Mouse (Mus musculus) gastrocnemius, postnatal 25 days (tissue): ENCODE data around the gene Cdh13. TPM values are rescaled to one million over a fixed set of nuclear protein-coding genes. Genes with fewer than 3 reads are reported as not detected.
"Not testable (repeated sequence)": the region's sequence is repeated elsewhere in the genome, so short reads cannot be mapped to it uniquely, and the experiment has no call there.

Experiments used
- DNase-seq: peaks from one replicate; pipeline ENCODE4 v3.0.0; 2022
- total RNA-seq, 2 experiments: library from RNA; stranded (reverse); gene quantifications; 1 replicate in 1 of 2; 2 replicates in 1 of 2; pipeline ENCODE4 v1.2.3; 2021

Cdh13 gene
- total RNA-seq, 2 experiments from 2014 or later = 102 to 124 TPM

DNA sequence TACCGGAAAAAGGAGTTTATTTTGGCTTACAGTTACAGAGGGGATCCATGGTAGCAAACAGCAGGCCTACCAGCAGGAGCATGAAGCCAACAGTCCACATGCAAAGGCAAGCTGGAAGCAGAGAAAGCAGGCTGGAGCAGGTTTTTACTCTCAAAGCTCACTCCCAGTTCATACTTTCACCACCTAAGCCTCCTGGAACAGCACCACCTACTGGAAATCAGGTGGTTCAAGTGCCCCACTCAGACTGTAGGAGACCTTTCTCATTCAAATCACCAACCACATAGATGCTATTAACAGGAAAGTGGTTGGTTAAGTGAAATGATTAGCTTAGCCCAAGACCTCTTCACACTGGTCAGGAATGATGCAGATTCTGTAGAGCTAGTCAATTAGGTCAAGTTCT is 402.3 kb downstream of the Cdh13 start:
- no peak for DNase-seq

DNA sequence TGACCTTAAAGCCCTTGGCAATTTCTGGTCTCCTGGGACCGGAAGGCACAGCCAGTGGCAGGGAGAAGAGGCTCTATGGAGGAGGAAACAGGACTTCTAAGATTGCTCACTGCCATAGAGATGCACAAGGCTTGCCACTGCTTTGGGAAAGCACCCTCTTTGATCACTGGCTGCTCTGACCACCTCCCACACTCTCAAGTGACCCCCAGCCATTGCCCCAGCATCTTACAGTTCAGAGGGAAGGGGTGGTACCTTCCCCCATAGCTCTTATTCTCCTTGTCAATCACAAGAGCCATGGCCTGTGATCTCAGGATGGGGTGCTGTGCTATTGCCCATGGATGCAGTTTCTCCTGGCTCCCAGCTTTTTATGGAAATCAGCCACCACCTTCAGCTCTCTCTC is 406.3 kb downstream of the Cdh13 start:
- no peak for DNase-seq

DNA sequence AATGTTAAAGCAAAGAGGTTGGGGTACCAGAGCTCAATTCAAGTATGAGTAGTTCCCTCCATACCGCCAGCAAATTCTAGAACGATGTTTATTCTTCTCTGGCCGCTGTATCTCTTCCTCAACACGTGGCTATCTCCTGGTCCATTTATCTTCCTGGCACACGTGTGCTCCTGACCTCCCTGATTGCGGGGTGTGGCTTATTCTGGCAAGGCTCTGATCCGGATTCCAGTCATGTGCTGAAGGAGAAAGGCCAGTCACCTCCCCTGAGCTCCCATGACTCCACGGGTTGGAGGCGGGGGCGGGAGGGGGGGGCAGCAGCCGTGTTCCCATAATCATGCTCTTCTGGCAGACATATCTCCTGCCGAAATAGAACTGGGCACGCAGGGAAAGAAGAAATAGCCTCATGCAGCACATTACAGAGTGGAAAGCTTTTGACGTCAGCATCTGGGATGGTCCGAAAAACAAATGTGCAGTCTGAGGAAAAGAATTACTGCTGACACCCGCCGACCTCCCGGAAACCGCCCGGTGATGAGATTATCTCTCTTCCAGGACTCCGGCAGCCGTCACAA is 417.9 kb downstream of the Cdh13 start:
- no peak for DNase-seq

DNA sequence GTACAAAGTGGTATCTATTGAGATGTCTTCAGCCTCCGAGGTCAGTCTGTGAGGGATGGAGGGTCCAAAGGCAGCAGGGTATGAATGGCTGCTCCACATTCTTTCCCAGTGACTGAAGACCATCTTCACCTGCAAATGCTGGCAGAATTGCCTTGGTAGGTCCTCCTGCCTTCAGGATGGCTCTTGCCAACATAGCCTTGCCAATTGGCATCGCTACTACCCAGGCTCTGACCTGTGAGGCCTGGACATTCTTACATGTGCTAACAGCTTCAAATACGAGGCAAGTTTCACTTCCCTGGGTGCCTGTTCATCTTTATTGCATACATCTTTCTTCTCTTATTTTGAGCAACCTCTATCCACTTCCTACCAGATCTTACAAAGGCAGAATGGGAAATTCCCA is 425.8 kb downstream of the Cdh13 start:
- no peak for DNase-seq

DNA sequence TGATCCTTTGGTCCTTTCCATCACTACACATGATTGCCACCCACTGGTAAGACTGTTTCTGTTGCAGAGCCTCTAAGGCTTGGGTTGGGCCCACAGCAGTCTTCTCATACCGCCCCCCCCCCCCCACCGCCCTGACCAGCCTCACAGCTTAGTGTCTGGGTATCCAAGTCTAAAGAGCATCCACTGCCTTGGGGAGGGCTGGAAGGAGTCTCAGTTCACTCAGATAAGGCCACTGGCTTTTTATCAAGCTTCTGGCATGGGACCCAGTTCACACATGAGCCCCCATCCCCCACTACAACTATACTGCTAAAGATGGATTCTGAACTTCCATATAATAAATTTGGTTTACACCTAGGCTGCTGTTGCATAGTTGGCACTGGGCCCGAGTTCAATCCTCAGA is 428.1 kb downstream of the Cdh13 start:
- no peak for DNase-seq

DNA sequence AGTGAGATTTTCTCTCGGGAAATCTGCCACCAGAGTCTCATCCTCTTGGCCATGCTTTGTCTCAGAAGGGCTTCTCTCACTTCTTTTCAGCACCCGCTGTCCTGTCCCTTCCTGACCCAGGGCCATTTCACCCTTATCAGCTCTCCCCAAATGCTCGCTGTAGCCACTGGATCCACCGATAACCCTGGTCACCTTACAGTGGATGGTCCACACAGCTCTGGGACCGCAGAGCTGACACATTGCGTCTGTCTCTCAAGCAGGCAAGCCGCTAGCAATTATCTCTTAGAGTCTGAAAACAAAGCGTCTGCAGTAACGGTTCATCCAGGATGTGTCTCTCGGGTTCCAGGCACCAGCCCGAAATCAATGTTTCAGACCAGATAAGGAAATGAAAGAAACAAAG is 429.6 kb downstream of the Cdh13 start:
- DNase-seq = no peak

DNA sequence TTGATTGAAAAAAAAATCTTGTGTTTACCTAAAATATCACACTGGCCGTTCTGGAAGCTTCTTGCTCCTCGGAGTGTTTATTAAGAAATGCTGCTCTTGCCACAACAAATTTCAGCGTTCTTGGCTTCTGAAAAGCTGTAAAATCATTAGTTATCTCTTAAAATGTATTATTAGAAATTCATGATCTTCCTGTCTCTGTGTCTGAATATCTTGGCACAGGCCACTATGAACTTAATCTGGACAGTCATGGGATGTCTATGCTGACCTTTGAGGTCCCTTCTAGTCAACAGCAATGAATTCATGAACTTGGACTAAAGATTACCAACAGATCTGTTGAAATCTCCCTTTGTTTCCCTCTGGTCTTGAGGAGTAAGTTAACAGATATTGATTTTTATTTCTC is 430.1 kb downstream of the Cdh13 start:
- DNase-seq = no peak

DNA sequence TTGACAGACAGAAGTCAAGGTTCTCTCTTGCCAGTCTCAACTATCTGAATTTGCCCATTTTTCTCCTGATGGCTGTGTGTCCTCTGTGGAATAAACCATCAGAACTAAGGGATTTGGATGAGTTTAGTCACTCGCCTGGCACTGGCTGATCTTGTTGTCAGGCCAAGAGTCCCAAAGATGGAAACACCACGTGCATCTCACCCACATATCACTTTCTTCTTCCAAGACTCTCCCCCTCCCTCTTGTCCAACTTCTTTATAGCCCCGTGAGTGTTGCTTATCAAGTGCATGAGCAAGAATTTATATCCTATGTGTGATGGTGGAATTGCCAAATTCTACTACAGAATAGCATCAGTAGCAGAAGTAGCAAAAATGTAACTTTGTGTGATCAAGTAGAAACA is 439.4 kb downstream of the Cdh13 start:
- DNase-seq = no peak

DNA sequence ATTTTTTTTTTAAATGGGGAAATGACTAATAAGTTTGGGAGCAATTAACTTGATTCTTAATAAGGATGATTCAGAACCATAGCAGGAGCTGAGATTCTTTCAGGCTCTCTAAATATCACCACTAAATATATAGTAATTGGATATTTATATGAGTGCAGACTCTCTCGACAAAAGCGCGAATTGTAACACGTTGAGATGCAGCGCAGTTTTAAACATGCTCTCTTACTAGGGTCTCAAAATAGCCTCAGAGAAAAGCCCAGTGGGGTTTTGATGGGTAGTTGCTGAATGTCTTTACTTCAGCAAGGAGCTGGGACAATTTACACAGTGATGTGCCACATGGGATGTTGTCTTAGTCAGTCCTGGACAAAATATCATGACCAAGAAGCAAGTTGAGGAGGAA is 442.1 kb downstream of the Cdh13 start:
- DNase-seq = no peak

DNA sequence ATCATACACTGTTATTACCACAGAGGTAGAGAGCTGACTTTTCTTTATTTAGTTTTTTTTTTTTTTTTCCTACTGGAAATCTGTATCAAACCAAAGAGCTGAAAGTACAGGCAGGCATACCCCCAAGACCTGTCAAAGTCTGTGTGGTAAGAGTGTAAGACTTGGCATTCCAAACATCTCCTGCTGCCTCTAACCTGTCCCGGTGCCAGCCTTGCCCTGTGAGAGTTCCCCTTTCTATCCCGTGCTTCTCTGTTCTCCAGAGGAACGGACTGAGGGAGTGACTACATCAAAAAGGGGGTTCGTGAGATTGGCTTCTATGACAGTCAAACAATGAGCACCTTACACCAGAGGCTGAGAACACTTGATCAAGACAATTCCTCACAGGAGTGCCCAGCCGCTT is 458.2 kb downstream of the Cdh13 start:
- DNase-seq = no peak

DNA sequence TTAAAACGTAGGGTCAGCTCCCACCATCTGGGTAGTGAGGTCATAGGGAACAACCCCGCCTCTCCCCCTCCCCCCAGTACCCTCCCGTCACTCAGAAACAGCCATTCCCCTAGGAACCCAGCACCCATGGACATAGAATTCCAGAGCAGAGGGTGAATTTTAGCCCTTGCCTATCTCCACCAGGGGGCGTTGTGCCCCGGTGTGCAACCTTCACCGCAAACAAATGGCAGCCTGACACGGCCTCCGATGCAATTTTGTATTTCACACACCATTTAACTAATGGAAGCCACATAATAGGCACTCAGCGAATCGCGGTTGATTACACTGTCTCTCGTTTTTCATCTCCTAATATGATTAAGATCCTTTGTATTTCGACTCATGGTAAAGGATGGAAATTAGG is 461.5 kb downstream of the Cdh13 start:
- no peak for DNase-seq

DNA sequence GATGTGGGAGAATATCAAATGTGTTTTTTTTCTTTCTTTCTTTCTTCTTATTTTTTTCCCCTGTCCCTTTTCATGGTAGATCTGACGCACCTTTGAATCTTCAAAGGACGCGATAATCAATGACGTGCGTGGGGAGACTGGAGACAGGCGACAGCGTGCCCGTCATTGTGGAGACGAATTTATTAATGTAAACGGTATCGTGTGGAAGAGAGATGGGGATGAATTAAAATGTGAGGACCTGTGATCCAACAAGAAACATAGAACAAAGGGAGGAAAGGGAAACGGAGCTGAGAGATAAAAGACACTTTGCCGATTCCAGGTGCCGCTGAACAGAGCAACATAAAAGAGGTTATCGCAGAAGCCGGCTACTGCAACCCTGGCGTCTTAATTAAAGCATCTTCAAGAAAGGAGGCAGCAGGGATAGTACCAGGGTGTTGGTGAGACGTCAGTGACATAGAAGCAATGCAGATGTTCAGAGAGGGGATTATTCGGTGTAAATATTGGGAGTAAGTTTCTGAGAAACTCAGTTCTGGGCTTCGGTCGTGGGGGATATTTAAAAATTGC is 464.6 kb downstream of the Cdh13 start:
- no peak for DNase-seq

DNA sequence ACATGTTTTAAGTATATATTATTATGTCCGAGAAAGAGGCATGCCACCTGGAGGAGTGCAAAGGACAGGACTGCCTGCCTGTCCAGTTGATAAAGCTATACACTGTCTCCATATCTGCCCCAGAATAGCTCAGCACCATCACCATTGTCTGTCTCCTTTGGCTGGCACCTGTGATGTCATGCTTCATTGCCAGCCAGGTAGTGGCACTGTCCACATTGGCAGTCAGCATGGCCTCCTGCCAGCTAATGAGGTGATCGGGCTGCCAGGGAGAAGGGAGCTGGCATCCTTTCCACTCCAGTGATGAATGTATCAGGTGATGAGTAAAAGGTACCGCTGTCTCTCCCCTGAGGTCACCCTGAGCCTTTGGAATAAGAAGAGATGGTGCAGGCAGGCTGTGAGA is 465.7 kb downstream of the Cdh13 start:
- no peak for DNase-seq

DNA sequence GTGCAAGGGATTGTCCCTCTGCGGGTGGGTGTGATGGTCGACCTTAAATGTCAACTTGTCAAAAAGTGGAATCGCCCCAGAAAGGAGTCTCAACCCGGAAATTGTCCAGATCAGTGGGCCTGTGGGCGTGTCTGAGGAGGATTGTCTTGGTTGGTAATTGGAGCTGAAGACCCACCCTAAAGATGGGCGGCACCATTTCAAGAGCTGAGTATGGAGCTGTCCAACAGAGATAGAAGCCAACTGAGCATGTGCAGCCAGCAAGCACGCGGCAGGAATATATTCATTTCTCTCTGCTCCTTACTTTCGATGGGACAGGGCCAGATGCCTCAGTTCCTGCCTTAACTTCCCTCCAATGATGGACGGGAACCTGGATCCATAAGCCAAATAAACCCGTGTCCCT is 466.3 kb downstream of the Cdh13 start:
- DNase-seq = no peak

DNA sequence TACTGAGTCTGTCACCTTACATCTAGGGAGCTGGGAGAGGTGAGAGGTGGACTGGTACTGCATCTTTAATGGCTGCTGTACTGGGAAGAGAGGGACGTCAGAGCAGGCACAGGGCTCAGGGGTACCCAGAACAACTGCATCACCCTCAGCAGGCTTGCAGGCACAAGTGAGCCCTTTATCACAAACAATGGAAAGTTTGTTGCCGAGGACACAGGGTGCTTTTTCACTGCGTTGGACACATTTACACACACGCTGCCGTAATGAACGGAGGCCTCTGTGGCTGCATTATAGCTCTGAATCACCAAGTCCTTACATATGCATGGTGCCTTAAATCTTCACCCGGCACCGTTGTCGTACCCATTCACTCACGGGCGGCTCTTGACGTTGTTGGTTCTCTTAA is 470.2 kb downstream of the Cdh13 start:
- DNase-seq = no peak

DNA sequence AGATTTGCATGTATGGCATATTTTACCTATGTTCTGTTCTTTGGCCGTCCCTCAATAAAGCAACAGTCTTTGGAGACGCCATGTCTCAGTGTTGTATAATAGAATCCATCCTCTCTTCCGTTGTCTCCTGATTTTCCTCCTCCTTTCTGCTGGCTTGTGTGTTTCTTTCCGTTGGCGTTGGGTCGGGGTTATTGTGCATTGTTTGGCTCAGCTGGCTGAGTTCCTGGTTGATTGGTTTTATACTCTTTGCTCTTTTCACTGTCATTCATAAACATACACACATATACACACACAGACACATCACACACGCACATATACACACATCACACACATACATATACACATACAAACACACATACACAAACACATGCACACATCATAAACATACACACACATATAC is 470.6 kb downstream of the Cdh13 start:
- no peak for DNase-seq

DNA sequence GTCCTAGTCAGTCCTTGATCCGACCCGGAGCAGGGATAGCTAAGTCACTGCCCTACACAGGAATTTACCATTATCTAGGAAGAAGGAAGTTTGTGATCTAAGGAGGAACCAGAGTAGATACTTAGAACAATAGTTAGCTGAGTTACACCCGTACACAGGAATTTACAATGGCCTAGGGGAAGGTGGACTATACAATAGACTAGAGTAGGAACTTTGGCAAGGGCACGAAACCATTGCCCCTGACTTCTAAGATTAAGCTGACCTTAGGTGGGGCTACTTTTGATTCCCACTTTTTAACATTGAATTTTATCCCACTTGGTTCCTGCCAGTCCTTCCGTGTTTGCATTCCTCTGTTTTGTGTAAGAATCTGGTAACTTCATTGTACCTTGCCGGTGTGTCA is 494.0 kb downstream of the Cdh13 start:
- DNase-seq = not testable (repeated sequence)

DNA sequence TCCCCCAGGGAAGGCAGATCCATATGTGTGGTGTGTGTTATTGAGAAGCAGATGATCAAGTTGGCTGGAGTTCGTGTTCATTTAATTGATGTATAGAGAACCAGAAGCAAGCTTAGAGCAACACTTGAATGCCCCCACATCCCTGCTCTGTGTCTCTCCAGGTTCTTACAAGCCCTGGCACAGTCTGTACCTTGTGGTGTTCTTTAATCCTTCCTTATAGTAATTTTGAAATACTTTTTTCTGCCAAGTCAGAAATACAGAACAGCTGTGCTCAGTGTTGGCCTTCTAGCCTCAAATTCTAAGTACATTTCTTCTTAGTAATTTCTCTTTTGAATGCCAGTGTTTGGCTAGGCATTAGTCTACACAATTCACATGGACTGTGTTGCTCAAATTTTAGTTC is 494.8 kb downstream of the Cdh13 start:
- DNase-seq = no peak

DNA sequence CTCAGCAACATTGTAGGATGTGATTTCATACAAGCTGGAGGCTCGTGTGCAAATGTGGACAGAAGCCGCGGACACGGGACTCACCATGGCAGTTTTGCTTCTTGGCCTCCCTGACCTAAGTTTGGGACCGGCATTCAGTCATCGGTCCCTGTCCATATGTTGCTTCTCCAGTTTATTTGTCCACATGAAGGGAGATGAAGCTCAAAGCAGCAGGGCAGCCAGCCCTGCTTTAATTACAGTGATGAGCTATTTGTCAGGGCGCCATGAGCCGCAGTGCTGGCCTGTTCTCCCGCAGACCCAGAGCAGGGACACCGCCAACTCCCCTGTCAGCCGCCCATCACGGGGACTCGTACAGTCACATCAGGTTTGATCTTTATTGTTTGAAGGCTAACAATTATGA is 502.1 kb downstream of the Cdh13 start:
- no peak for DNase-seq

DNA sequence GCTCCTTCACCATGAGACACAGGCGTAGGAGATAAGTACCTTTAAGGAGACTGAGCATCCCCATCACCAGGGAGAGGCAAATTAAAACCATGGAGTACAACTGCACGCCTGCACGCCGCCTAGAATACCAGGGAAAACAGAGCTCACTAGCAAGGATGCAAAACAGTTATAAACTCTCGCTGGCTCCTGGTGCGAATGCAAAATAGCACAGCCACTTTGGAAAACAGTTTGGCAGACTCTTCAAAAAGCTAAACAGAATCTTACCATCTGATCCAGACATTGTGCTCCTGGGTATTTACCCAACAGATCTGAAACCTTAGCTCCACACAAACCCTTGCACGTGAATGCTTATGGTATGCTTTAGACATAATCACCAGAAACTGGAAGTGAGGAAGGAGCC is 506.1 kb downstream of the Cdh13 start:
- DNase-seq = no peak

DNA sequence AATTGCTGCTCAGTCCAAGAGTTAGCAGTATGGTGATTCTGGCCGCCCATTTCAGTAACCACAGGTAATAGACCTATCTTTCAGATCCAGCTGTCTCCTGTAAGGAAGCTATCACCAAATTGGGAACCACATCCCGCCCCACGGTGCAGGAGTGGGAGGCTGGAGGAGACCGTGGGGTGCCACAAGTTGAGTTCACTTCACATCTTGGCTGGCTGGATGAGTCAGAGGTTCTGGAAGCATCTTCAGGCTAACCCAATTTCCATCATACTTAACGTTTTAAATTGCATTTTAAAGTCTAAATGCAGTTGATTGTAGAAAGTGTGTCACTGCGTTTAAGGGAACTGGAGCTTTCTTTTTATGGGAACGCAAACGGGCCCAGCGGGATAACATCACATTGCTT is 511.4 kb downstream of the Cdh13 start:
- DNase-seq = no peak

DNA sequence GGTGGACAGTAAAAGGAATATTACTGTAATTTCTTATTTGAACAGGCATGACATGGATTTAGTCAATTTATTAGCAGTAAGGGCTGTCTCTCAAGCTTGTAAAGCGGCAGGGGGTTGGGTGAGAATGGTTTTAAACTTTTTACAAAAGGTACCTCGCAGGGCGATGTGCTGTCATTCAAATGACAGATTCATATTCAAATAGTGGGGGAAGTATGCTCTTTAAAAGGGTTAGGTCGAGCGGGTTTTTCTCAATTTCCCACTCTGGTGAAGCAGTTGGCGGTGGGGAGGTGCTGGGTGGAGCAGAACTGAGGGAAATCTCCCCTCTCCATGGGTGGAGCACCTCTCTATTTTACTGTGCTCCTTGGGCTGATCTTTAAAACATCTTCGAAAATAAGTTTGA is 513.0 kb downstream of the Cdh13 start:
- DNase-seq = no peak

DNA sequence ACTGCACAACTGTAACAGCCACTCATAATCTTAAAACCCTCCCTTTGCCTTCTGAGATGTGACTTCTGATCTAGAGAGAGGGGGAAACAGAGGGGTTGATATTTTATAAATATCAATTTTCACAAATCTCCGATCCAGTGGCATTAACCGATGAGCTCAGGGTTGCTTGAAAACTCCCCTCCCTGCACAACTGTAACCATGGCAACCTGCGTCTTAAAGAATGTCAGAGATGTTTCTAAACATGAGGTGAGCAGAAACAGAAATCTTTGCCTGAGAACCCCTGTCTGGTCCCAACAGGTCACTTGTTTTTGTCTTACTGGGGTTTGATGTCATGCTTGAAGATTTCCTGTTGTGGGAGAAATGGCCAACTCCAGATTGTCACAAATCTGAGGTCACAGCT is 513.6 kb downstream of the Cdh13 start:
- DNase-seq = no peak

DNA sequence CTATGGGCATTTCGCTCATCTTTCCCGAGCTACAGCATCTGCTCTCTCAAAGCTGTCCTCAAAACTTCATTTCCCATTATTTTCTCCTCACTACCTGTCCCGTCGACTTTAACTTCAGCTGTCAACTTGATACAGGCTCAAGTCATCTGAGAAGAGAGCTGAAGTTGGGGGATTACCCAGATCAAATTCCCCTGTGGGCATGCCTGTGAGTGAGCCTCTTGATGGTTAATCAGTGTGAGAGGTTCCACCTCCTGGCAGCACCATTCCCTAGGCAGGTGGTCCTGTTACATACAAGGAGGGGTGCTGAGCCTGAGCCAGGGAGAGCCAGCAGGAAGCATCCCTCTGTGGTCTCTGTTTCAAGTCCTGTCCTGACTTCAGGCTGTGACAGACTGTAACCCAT is 519.6 kb downstream of the Cdh13 start:
- DNase-seq = no peak

DNA sequence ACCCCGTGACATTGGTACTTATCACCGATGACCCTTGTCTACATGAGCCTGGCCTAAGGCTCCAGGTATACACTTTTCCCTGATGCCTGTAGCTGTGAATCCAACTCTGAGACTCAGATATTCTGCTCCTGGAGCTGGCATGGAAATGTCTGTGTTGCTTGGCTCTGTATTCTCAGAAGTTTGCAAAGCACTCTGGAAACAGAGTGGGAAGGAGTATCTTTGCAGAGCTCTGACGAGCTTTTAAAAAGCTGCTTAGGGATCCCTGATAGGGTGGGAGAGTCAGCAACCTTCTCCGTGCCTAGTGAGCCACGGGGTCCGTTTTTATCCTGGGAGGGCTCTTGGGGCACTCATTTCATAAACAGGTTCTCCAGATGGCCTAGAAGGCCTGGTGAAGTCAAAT is 526.1 kb downstream of the Cdh13 start:
- no peak for DNase-seq
